Mouse (Mus musculus): ENCODE measurements around the gene Stat3. TPM values are rescaled to one million over a fixed set of nuclear protein-coding genes. Genes with fewer than 3 reads are reported as not detected.

The Stat3 gene
- polyA plus RNA-seq, 1 experiment from 2014 or later = 48.4 TPM

- Histone ChIP-seq H3K9ac (no peak overlapping the region), H3K4me1 (replicated peaks) (0 out of 2 replicates have a peak, but pooled peaks cover 7% of the 10 kb centered on the region), H3K4me3 (no peak overlapping the region), H3K27ac (replicated peaks) (no peak overlapping the region), H3K9me3 (no peaks in the 10 kb centered on the region), H3K4me2 (no peak overlapping the region), H3K27me3 (no peaks in the 10 kb centered on the region), H3K36me3 (peaks cover 12% of the 10 kb centered on the region)
- no peak for ATAC-seq (ENCODE audit: low FRiP score, low read depth)
- WGBS = 53% methylated on average over 9 of the region's 9 CpGs
Observed at GRCm38 (mm10) chr11:100894146-100894918, 45.0 kb downstream of the Stat3 start.

DNA sequence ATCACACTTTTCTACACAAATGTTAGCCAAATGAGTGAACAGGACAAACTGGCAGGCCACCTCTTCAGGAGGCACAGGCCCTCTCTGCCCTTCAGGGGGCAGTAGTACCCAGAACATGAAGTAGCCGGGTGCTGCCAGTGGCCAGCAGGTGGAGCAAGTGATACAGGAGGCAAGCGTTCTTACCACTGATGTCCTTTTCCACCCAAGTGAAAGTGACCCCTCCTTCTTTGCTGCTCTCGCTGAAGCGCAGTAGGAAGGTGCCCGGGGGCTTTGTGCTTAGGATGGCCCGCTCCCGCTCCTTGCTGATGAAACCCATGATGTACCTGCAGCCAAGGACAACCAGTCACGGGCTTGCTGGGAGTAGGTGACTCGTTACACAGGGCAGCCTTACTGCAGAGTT is 45.9 kb downstream of the Stat3 start:
- no peak for ATAC-seq (ENCODE audit: low FRiP score, low read depth)
- 15% methylated on average over 9 of the region's 9 CpGs for WGBS

DNA sequence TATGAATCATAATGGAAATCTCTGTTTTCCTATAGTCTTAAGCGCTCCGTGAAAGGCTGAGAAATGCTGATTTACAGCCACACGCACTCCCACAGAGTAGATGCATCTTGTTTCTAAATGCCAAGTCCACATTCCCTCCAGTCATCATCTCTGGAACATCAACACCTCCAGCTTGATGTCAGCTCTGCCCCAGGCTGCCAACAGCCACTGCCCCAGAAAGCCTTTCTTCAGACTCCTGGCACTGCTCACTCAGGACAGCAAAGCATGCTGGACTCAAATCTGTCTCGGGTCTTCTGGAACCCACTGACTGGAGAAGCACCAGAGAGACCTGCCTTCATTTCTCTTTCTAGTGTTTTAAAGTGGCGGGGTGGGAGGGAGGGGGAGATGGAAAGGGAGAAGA is 46.9 kb downstream of the Stat3 start:
- Histone ChIP-seq H3K9ac (no peak overlapping the region), H3K9me3 (no peaks in the 10 kb centered on the region), H3K27me3 (no peaks in the 10 kb centered on the region), H3K36me3 (peaks cover 16% of the 10 kb centered on the region), H3K4me3 (no peak overlapping the region), H3K4me2 (no peak overlapping the region), H3K27ac (replicated peaks) (no peak overlapping the region), H3K4me1 (replicated peaks) (no peaks in the 10 kb centered on the region)
- WGBS = 89% methylated on average over 5 of the region's 5 CpGs
- ATAC-seq (ENCODE audit: low FRiP score, low read depth) = no peak

More for the DNA sequence above, 45.9 kb downstream of the Stat3 start:
- H3K9me3 ChIP-seq = no peaks in the 10 kb centered on the region
- H3K9ac ChIP-seq = no peak overlapping the region
- no peak overlapping the region for H3K4me2 ChIP-seq
- H3K27me3 ChIP-seq = no peaks in the 10 kb centered on the region
- H3K4me3 ChIP-seq = no peak overlapping the region
- H3K27ac ChIP-seq (replicated peaks) = no peak overlapping the region
- H3K4me1 ChIP-seq (replicated peaks) = 0 out of 2 replicates have a peak, but pooled peaks cover 6% of the 10 kb centered on the region
- peaks cover 18% of the 10 kb centered on the region for H3K36me3 ChIP-seq

GRCm38 (mm10) chr11:100891256-100892123 is 47.9 kb downstream of the Stat3 start:
- no peak for ATAC-seq (ENCODE audit: low FRiP score, low read depth)
- Histone ChIP-seq H3K4me3 (no peak overlapping the region), H3K4me2 (no peak overlapping the region), H3K27ac (replicated peaks) (no peak overlapping the region), H3K36me3 (peaks cover 20% of the 10 kb centered on the region), H3K27me3 (no peaks in the 10 kb centered on the region), H3K9ac (no peak overlapping the region), H3K9me3 (no peaks in the 10 kb centered on the region), H3K4me1 (replicated peaks) (no peaks in the 10 kb centered on the region)
- 74% methylated on average over 15 of the region's 15 CpGs for WGBS

GRCm38 (mm10) chr11:100890481-100890880 is 48.9 kb downstream of the Stat3 start:
- no peak for ATAC-seq (ENCODE audit: low FRiP score, low read depth)
- Histone ChIP-seq H3K4me2 (no peak overlapping the region), H3K9ac (no peak overlapping the region), H3K4me3 (no peak overlapping the region), H3K36me3 (peaks cover 20% of the 10 kb centered on the region), H3K27ac (replicated peaks) (no peak overlapping the region), H3K27me3 (no peaks in the 10 kb centered on the region), H3K9me3 (no peaks in the 10 kb centered on the region), H3K4me1 (replicated peaks) (no peaks in the 10 kb centered on the region)
- WGBS = 69% methylated on average over 6 of the region's 6 CpGs

GRCm38 (mm10) chr11:100888348-100888820 is 51.0 kb downstream of the Stat3 start:
- WGBS = 77% methylated on average over 10 of the region's 10 CpGs

DNA sequence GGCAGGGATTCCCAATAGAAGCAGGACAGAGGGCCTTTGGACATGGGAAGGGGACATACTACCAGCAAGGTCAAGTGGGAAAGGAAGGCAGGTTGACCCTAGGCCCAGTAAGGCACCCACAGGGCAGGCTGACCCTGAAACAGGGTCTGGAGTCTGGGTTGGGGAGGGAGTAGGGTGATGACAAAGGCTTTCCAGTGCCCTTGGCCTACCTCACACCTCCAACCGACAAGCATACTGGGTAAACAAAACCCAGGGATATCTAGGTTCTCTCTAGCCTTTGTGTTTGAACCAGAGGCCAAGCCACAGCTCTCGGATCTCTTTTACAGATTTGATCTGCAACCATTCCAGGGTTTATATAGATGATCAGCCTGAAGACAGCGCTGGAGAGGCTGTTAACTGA is 51.6 kb downstream of the Stat3 start:
- Histone ChIP-seq H3K36me3 (peaks cover 14% of the 10 kb centered on the region; the same call in 1 of the 2 replicates), H3K27ac (replicated peaks) (no peak overlapping the region), H3K4me2 (no peak overlapping the region), H3K9ac (no peak overlapping the region), H3K4me1 (replicated peaks) (no peaks in the 10 kb centered on the region), H3K4me3 (no peak overlapping the region), H3K9me3 (no peaks in the 10 kb centered on the region), H3K27me3 (no peaks in the 10 kb centered on the region)
- WGBS = 84% methylated on average over 3 of the region's 3 CpGs
- no peak for ATAC-seq (ENCODE audit: low FRiP score, low read depth)

More at GRCm38 (mm10) chr11:100888348-100888820, 51.0 kb downstream of the Stat3 start:
- Histone ChIP-seq H3K36me3 (peaks cover 16% of the 10 kb centered on the region), H3K4me2 (no peak overlapping the region), H3K9ac (no peak overlapping the region), H3K9me3 (no peaks in the 10 kb centered on the region), H3K4me3 (no peak overlapping the region), H3K27ac (replicated peaks) (no peak overlapping the region), H3K27me3 (no peaks in the 10 kb centered on the region), H3K4me1 (replicated peaks) (no peaks in the 10 kb centered on the region)
- no peak for ATAC-seq (ENCODE audit: low FRiP score, low read depth)

- no peak for ATAC-seq (ENCODE audit: low FRiP score, low read depth)
- 90% methylated on average over 4 of the region's 4 CpGs for WGBS
- Histone ChIP-seq H3K27ac (replicated peaks) (no peak overlapping the region), H3K4me3 (no peak overlapping the region), H3K4me1 (replicated peaks) (no peaks in the 10 kb centered on the region), H3K27me3 (no peaks in the 10 kb centered on the region), H3K4me2 (no peak overlapping the region), H3K9me3 (no peaks in the 10 kb centered on the region), H3K9ac (no peak overlapping the region), H3K36me3 (peaks cover 14% of the 10 kb centered on the region; the same call in 1 of the 2 replicates)
Observed at GRCm38 (mm10) chr11:100887236-100887635, 52.1 kb downstream of the Stat3 start.

- H3K4me1 ChIP-seq (replicated peaks) = no peaks in the 10 kb centered on the region
- ATAC-seq (ENCODE audit: low FRiP score, low read depth) = no peak
- no peak overlapping the region for H3K4me3 ChIP-seq
- H3K9me3 ChIP-seq = no peaks in the 10 kb centered on the region
- no peaks in the 10 kb centered on the region for H3K27me3 ChIP-seq
- no peak overlapping the region for H3K27ac ChIP-seq (replicated peaks)
- H3K9ac ChIP-seq = no peak overlapping the region
- 68% methylated on average over 8 of the region's 8 CpGs for WGBS
- H3K36me3 ChIP-seq = peaks cover 14% of the 10 kb centered on the region; the same call in 1 of the 2 replicates
- no peak overlapping the region for H3K4me2 ChIP-seq
Observed at GRCm38 (mm10) chr11:100886188-100886740, 53.1 kb downstream of the Stat3 start.

- Histone ChIP-seq H3K36me3 (peaks cover 14% of the 10 kb centered on the region; the same call in 1 of the 2 replicates), H3K27me3 (no peaks in the 10 kb centered on the region), H3K4me2 (no peak overlapping the region), H3K9me3 (no peaks in the 10 kb centered on the region), H3K4me1 (replicated peaks) (no peaks in the 10 kb centered on the region), H3K4me3 (no peak overlapping the region), H3K27ac (replicated peaks) (no peak overlapping the region), H3K9ac (no peak overlapping the region)
- no peak for ATAC-seq (ENCODE audit: low FRiP score, low read depth)
Observed at GRCm38 (mm10) chr11:100885472-100885871, 53.9 kb downstream of the Stat3 start.

- H3K4me3 ChIP-seq = no peak overlapping the region
- H3K4me2 ChIP-seq = no peak overlapping the region
- no peaks in the 10 kb centered on the region for H3K9me3 ChIP-seq
- peaks cover 7% of the 10 kb centered on the region; the same call in 1 of the 2 replicates for H3K36me3 ChIP-seq
- no peaks in the 10 kb centered on the region for H3K4me1 ChIP-seq (replicated peaks)
- no peak for ATAC-seq (ENCODE audit: low FRiP score, low read depth)
- H3K27ac ChIP-seq (replicated peaks) = no peak overlapping the region
- H3K27me3 ChIP-seq = no peaks in the 10 kb centered on the region
- 89% methylated on average over 10 of the region's 10 CpGs for WGBS
- H3K9ac ChIP-seq = no peak overlapping the region
Observed at GRCm38 (mm10) chr11:100883640-100884039, 55.7 kb downstream of the Stat3 start.

Data from hindbrain, embryonic 15.5 days (tissue).